Mouse (Mus musculus): ENCODE measurements around the gene Gm20388.
"Not testable (repeated sequence)": the region's sequence is repeated elsewhere in the genome, so short reads cannot be mapped to it uniquely, and the experiment has no call there.

DNA sequence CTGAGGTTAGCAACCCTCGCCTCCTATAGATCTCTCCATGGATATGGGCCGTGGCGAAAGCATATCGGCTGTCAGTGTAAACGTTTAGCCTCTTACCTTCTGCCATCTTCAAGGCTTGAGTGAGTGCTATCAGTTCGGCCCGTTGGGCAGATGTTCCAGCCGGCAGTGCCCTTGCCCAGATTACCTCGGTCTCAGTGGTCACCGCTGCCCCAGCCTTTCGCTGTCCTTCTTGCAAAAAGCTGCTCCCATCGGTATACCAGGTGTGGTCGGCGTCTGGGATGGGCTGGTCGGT, 3519.0 kb downstream of the Gm20388 start:
- not testable (repeated sequence) for TF ChIP-seq CTCF (IDR thresholded peaks at IDR 0.05; ENCODE audit: control insufficient read depth, insufficient read depth, low read length); POLR2A (IDR thresholded peaks at IDR 0.05; ENCODE audit: borderline replicate concordance, control insufficient read depth, low read depth, low read length)

All from bone marrow, adult 2 months (tissue).